Mouse (Mus musculus) heart, embryonic 16.5 days (tissue): Measurements from ENCODE around the gene Uqcr10. TPM values are rescaled to one million over a fixed set of nuclear protein-coding genes. Genes with fewer than 3 reads are reported as not detected.

ENCODE experiments used
- ATAC-seq: fragments of 200-750 bp; cut with Nextera tagmentation; replicated peaks from 2 replicates; pipeline ENCODE4 v1.8.0; 2017; ENCODE audit warnings: moderate number of reproducible peaks; ENCODE audit not compliant: insufficient read depth, low FRiP score; ENCODE audit errors: extremely low read depth
- H3K27ac ChIP-seq: fragments of 300-500 bp; sonication (generic); 2 replicates; pipeline ENCODE4 v1.5.1; 2014; ENCODE audit warnings: mild to moderate bottlenecking, low read length, control low read depth, moderate library complexity
- H3K27me3 ChIP-seq: fragments of 300-500 bp; sonication (generic); 2 replicates; pipeline ENCODE4 v1.6.1; 2014; ENCODE audit warnings: low read length, mixed read lengths; ENCODE audit not compliant: control insufficient read depth, insufficient read depth
- H3K36me3 ChIP-seq: fragments of 300-500 bp; sonication (generic); 2 replicates; pipeline ENCODE4 v1.6.1; 2014; ENCODE audit not compliant: control insufficient read depth, insufficient read depth
- H3K4me1 ChIP-seq: fragments of 300-500 bp; sonication (generic); 2 replicates; pipeline ENCODE4 v1.6.1; 2014; ENCODE audit warnings: low read length, mixed read lengths; ENCODE audit not compliant: control insufficient read depth, insufficient read depth
- H3K4me2 ChIP-seq: fragments of 300-500 bp; sonication (generic); 2 replicates; pipeline ENCODE4 v1.6.1; 2014; ENCODE audit warnings: low read depth, mild to moderate bottlenecking, control low read depth, low read length
- H3K4me3 ChIP-seq: fragments of 300-500 bp; sonication (generic); 2 replicates; pipeline ENCODE4 v1.5.1; 2014; ENCODE audit warnings: mild to moderate bottlenecking, control low read depth, low read length
- H3K9ac ChIP-seq: fragments of 300-500 bp; sonication (generic); 2 replicates; pipeline ENCODE4 v1.6.1; 2014; ENCODE audit warnings: low read length, control low read depth
- H3K9me3 ChIP-seq: fragments of 300-500 bp; sonication (generic); replicated peaks from 2 replicates; pipeline ENCODE4 v1.6.1; 2016; ENCODE audit warnings: low read length; ENCODE audit not compliant: control insufficient read depth
- WGBS: fragments of 180-500 bp; shearing (Covaris S2); extraction: QIAGEN DNeasy Blood & Tissue Kit; methylation state at CpG from one replicate; pipeline ENCODE4 v1.1.7; 2014; 5-methylcytosine and 5-hydroxymethylcytosine counted together
- polyA plus RNA-seq: library from polyadenylated mRNA; unstranded; fragments of >200 nt; fragmentation: Nextera tagmentation; extraction: Ambion mirVana; gene quantifications from 2 replicates; pipeline ENCODE4 v1.2.1, GENCODE M21; 2015

Gene Uqcr10
- polyA plus RNA-seq, 1 experiment from 2014 or later = 1,930 TPM

DNA sequence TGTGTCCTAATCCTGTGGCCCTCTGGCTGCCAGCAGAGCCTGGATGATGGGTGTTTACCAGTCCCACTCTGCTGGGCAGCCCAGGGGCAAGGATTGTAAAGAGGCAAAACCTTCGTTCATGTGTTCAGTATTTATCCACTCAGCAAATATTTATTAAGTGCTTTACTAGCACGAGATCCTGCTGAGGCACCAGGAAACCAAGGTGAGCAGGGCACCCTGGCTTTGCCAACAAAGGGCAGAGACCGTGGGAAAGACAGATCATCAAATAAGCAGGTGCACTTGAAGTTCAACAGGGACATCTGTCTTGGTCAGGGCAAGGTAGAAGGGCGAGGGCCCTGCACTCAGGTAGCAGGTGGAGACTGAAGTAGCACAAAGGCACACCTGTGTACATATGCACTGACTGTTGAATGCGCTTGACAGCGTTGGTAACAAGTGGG is 29.0 kb downstream of the Uqcr10 start:
- no peak for ATAC-seq
- Histone ChIP-seq H3K27ac (no peak overlapping the region), H3K4me1 (peaks cover 5% of the 10 kb centered on the region), H3K36me3 (peaks cover 13% of the 10 kb centered on the region), H3K9me3 (no peaks in the 10 kb centered on the region), H3K27me3 (no peaks in the 10 kb centered on the region), H3K4me3 (no peak overlapping the region), H3K9ac (no peak overlapping the region), H3K4me2 (no peak overlapping the region)
- WGBS = 83% methylated on average over 6 of the region's 6 CpGs

GRCm38 (mm10) chr11:4674593-4674992 is 29.5 kb downstream of the Uqcr10 start:
- Histone ChIP-seq H3K27ac (no peak overlapping the region), H3K9me3 (no peaks in the 10 kb centered on the region), H3K9ac (no peak overlapping the region), H3K4me2 (no peak overlapping the region), H3K27me3 (no peaks in the 10 kb centered on the region), H3K4me1 (peaks cover 5% of the 10 kb centered on the region), H3K36me3 (peaks cover 13% of the 10 kb centered on the region), H3K4me3 (no peak overlapping the region)
- 0 out of 2 replicates have a peak, but pooled peaks have one; percentile 23 for ATAC-seq
- 96% methylated on average over 1 of the region's 1 CpGs for WGBS

DNA sequence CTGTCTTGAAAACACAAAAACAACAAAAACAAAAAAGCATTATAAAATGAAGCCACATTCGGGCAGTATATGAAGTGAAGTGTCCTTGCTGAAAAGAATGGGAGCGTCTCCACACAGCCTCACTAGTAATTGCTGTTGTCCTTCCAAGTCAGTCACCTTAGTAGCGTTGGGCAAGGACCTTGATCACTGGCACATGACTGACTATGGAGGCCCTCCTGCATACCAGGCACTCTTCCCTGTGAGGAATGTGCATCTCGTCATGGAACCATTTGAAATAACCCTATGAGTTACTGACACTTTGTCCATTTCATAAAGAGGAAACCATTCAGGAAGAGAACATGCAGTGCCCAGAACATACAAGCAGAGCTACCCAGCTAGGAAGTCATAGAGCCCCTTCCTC is 32.4 kb downstream of the Uqcr10 start:
- ATAC-seq = 0 out of 2 replicates have a peak, but pooled peaks have one; percentile 55
- no peak overlapping the region for H3K4me3 ChIP-seq
- peaks cover 13% of the 10 kb centered on the region for H3K36me3 ChIP-seq
- H3K4me2 ChIP-seq = no peak overlapping the region
- H3K27me3 ChIP-seq = no peaks in the 10 kb centered on the region
- no peak overlapping the region for H3K27ac ChIP-seq
- no peaks in the 10 kb centered on the region for H3K9me3 ChIP-seq
- H3K9ac ChIP-seq = no peak overlapping the region
- 61% methylated on average over 4 of the region's 4 CpGs for WGBS
- peaks cover 5% of the 10 kb centered on the region for H3K4me1 ChIP-seq

DNA sequence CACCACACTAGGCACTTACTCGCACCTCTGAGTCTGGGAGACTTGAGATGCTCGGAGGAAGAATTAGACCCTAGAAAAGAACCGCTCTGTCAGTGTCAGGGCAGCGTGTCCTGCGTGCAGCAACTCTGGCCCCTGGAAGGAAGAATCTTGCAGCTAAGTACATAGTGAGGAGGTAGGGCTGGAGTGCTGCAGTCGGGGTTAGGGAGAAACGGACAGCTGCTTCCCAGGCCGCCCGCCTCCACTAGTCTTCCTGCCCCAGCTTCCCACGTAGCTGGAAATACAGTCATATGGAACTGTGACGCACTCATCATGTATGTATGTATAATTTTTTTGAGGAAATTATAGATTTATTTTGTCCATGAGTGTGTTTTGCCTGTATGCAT is 41.7 kb downstream of the Uqcr10 start:
- WGBS = 92% methylated on average over 11 of the region's 11 CpGs
- Histone ChIP-seq H3K9ac (no peak overlapping the region), H3K36me3 (peaks cover 16% of the 10 kb centered on the region; the same call in 1 of the 2 replicates), H3K4me2 (no peak overlapping the region), H3K27ac (no peak overlapping the region), H3K9me3 (no peaks in the 10 kb centered on the region), H3K4me3 (no peak overlapping the region), H3K4me1 (no peaks in the 10 kb centered on the region), H3K27me3 (no peaks in the 10 kb centered on the region)
- ATAC-seq = no peak

- Histone ChIP-seq H3K4me2 (no peak overlapping the region), H3K27me3 (no peaks in the 10 kb centered on the region), H3K36me3 (peaks cover 16% of the 10 kb centered on the region; the same call in 1 of the 2 replicates), H3K27ac (no peak overlapping the region), H3K4me1 (no peaks in the 10 kb centered on the region), H3K4me3 (no peak overlapping the region), H3K9me3 (no peaks in the 10 kb centered on the region), H3K9ac (no peak overlapping the region)
- 83% methylated on average over 10 of the region's 10 CpGs for WGBS
- no peak for ATAC-seq
Measured at GRCm38 (mm10) chr11:4661871-4662495, 42.2 kb downstream of the Uqcr10 start.

DNA sequence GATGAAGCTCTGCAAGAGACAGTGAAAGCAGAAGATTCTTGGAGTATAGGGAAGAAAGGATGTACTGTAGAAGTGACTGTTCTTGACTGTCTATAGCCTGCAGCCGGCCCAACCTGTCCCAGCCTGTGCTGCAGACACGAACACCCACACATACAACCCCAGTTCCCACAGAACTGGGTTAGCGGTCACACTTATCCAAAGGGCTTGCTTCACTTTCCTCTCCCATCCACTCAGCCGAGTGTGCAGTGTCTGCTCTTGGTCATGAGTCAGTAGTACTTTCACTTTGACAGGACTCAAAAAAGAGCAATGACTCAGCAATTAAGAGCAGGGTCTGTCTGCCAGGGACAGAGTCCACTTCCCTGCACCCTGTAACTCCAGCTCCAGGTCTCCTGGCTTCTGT is 42.8 kb downstream of the Uqcr10 start:
- no peak for ATAC-seq

DNA sequence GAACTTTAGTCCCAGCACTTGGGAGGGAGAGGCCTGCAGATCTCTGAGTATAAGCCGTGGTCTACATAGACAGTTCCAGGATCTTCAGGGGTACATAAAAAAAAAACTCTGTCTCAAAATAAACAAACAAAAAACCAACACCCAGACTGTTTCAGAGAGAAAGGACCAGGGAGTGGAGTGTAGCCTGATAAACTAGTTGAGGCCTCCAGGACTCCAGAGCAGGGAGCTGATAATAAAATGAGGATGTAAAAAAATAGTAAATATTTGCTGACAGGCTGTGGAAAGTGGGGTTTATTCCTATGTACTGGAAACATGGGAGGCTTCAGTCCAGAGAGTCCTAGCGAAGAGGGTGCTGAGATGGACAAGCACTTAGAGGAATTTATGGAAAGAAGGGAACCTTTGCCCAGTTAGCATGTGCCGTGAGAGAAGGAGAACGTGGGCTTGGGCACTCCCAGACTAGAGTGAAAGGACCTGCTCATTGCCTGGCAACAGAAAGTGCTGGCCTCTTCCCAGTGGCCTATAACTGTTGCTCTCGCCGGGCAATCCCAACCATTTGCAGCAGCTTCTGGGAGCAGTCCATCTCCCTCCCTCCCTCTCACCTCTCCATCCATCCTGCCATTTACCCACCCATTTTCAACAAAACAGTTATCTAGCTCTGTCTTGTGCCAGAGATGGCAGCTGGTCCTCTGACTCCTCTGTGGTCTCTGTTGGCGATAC is 43.7 kb downstream of the Uqcr10 start:
- no peak for ATAC-seq
- Histone ChIP-seq H3K9me3 (no peaks in the 10 kb centered on the region), H3K27ac (no peak overlapping the region), H3K36me3 (peaks cover 16% of the 10 kb centered on the region; the same call in 1 of the 2 replicates), H3K4me3 (no peak overlapping the region), H3K9ac (no peak overlapping the region), H3K4me1 (no peaks in the 10 kb centered on the region), H3K4me2 (no peak overlapping the region), H3K27me3 (no peaks in the 10 kb centered on the region)
- WGBS = 68% methylated on average over 7 of the region's 7 CpGs

More for the DNA sequence above, 42.8 kb downstream of the Uqcr10 start:
- Histone ChIP-seq H3K36me3 (peaks cover 16% of the 10 kb centered on the region; the same call in 1 of the 2 replicates), H3K4me2 (no peak overlapping the region), H3K4me1 (no peaks in the 10 kb centered on the region), H3K27me3 (no peaks in the 10 kb centered on the region), H3K9ac (no peak overlapping the region), H3K4me3 (no peak overlapping the region), H3K9me3 (no peaks in the 10 kb centered on the region), H3K27ac (no peak overlapping the region)
- 74% methylated on average over 4 of the region's 4 CpGs for WGBS

DNA sequence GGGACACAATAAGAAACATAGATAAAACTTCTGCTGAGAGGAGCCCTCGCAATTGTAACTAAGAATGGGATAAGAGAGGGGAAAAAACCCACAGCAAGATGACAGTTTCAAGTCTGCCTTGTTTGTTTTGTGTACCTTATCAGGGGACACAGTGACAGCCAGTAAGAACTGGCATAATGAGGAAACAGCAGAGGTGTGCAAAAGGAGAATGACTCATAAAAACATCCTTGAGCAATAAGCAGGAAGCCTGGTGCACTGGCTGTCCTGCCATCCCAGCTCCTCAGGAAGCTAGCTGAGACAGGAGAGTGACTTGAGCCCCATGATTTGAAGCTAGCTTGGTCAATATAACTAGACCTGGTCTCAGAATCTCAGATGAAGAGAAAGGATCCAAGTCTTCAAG is 44.3 kb downstream of the Uqcr10 start:
- H3K36me3 ChIP-seq = peaks cover 16% of the 10 kb centered on the region; the same call in 1 of the 2 replicates
- H3K4me2 ChIP-seq = no peak overlapping the region
- no peak overlapping the region for H3K27ac ChIP-seq
- H3K9me3 ChIP-seq = no peaks in the 10 kb centered on the region
- H3K4me1 ChIP-seq = no peaks in the 10 kb centered on the region
- 75% methylated on average over 1 of the region's 1 CpGs for WGBS
- ATAC-seq = no peak
- H3K27me3 ChIP-seq = no peaks in the 10 kb centered on the region
- no peak overlapping the region for H3K9ac ChIP-seq
- H3K4me3 ChIP-seq = no peak overlapping the region
